Mouse (Mus musculus) kidney, embryonic 15.5 days (tissue): ENCODE measurements around the gene 1700001O22Rik. TPM values are rescaled to one million over a fixed set of nuclear protein-coding genes. Genes with fewer than 3 reads are reported as not detected.

ENCODE experiments used
- ATAC-seq: fragments of 200-750 bp; cut with Nextera tagmentation; replicated peaks from 2 replicates; pipeline ENCODE4 v1.8.0; 2017; ENCODE audit warnings: moderate TSS enrichment; ENCODE audit not compliant: low FRiP score
- H3K27ac ChIP-seq: fragments of 300-500 bp; sonication (generic); 2 replicates; pipeline ENCODE4 v1.5.1; 2015; ENCODE audit warnings: mild to moderate bottlenecking, inconsistent platforms
- H3K27me3 ChIP-seq: fragments of 300-500 bp; sonication (generic); 2 replicates; pipeline ENCODE4 v1.6.1; 2015; ENCODE audit warnings: inconsistent platforms
- H3K36me3 ChIP-seq: fragments of 300-500 bp; sonication (generic); 2 replicates; pipeline ENCODE4 v1.6.1; 2015; ENCODE audit warnings: inconsistent platforms
- H3K4me1 ChIP-seq: fragments of 300-500 bp; sonication (generic); 2 replicates; pipeline ENCODE4 v1.6.1; 2015; ENCODE audit warnings: inconsistent platforms
- H3K4me2 ChIP-seq: fragments of 300-500 bp; sonication (generic); 2 replicates; pipeline ENCODE4 v1.6.1; 2015; ENCODE audit warnings: moderate library complexity, mild to moderate bottlenecking, inconsistent platforms
- H3K4me3 ChIP-seq: fragments of 300-500 bp; sonication (generic); replicated peaks from 2 replicates; pipeline ENCODE4 v1.5.1; 2015; ENCODE audit warnings: mild to moderate bottlenecking, inconsistent platforms
- H3K9ac ChIP-seq: fragments of 300-500 bp; sonication (generic); 2 replicates; pipeline ENCODE4 v1.6.1; 2015; ENCODE audit warnings: mild to moderate bottlenecking, inconsistent platforms
- H3K9me3 ChIP-seq: fragments of 300-500 bp; sonication (generic); replicated peaks from 2 replicates; pipeline ENCODE4 v1.6.1; 2016; ENCODE audit warnings: inconsistent platforms
- WGBS: fragments of 180-500 bp; shearing (Covaris S2); methylation state at CpG from one replicate; pipeline ENCODE4 v1.1.7; 2015; ENCODE audit warnings: mixed read lengths; 5-methylcytosine and 5-hydroxymethylcytosine counted together
- polyA plus RNA-seq: library from polyadenylated mRNA; unstranded; fragments of >200 nt; fragmentation: Nextera tagmentation; extraction: Ambion mirVana; gene quantifications from 2 replicates; pipeline ENCODE4 v1.2.1, GENCODE M21; 2015

Gene 1700001O22Rik
- polyA plus RNA-seq, 1 experiment from 2014 or later, result 3.5 TPM

- peaks cover 12% of the 10 kb centered on the region for H3K36me3 ChIP-seq
- H3K4me3 ChIP-seq, result no peak within 1 kb of the TSS
- WGBS, result 25% methylated on average over 4 of the region's 4 CpGs
- H3K9ac ChIP-seq, result no peak within 1 kb of the TSS
- no peak within 1 kb of the TSS for H3K4me2 ChIP-seq
- no peak within 1 kb of the TSS for H3K27ac ChIP-seq
- no peaks in the 10 kb centered on the region for H3K27me3 ChIP-seq
- ATAC-seq, result no peak
- H3K9me3 ChIP-seq, result no peaks in the 10 kb centered on the region
- peaks cover 42% of the 10 kb centered on the region for H3K4me1 ChIP-seq
These were observed 26.9 kb upstream of the 1700001O22Rik start, which contains the start of gene Asb6 for GRCm38 (mm10) chr2:30830283-30830795. Asb6 (minus strand) TSS chr2:30830333.

- WGBS, result 45% methylated on average over 5 of the region's 5 CpGs
- no peak overlapping the region for H3K9ac ChIP-seq
- H3K27me3 ChIP-seq, result no peaks in the 10 kb centered on the region
- no peaks in the 10 kb centered on the region for H3K9me3 ChIP-seq
- no peak overlapping the region for H3K27ac ChIP-seq
- H3K4me2 ChIP-seq, result no peak overlapping the region
- H3K4me3 ChIP-seq, result no peak overlapping the region
- no peak for ATAC-seq
- peaks cover 35% of the 10 kb centered on the region for H3K4me1 ChIP-seq
- peaks cover 23% of the 10 kb centered on the region for H3K36me3 ChIP-seq
These were observed 25.9 kb upstream of the 1700001O22Rik start for GRCm38 (mm10) chr2:30829315-30829714.

- peaks cover 33% of the 10 kb centered on the region for H3K4me1 ChIP-seq
- H3K36me3 ChIP-seq, result peaks cover 37% of the 10 kb centered on the region
- H3K27ac ChIP-seq, result peak overlapping the region; percentile 78
- no peaks in the 10 kb centered on the region for H3K9me3 ChIP-seq
- H3K4me3 ChIP-seq, result peak overlapping the region; percentile 87
- peak overlapping the region; percentile 90 for H3K4me2 ChIP-seq
- under 1% methylated on average over 63 of the region's 63 CpGs for WGBS
- peak overlapping the region; percentile 92 for H3K9ac ChIP-seq
- H3K27me3 ChIP-seq, result no peaks in the 10 kb centered on the region
- peak; percentile 82 for ATAC-seq
These were observed 24.5 kb upstream of the 1700001O22Rik start for GRCm38 (mm10) chr2:30827749-30828475.

- Histone ChIP-seq H3K27ac (peak overlapping the region; percentile 78), H3K9me3 (no peaks in the 10 kb centered on the region), H3K4me3 (peak overlapping the region; percentile 87), H3K9ac (peak overlapping the region; percentile 92), H3K4me2 (peak overlapping the region; percentile 90), H3K27me3 (no peaks in the 10 kb centered on the region), H3K4me1 (peaks cover 40% of the 10 kb centered on the region), H3K36me3 (peaks cover 45% of the 10 kb centered on the region)
- ATAC-seq, result no peak; the same call in 1 of the 2 replicates
- WGBS, result 33% methylated on average over 26 of the region's 26 CpGs
These were observed 23.6 kb upstream of the 1700001O22Rik start for GRCm38 (mm10) chr2:30826825-30827748.

GRCm38 (mm10) chr2:30823385-30824153 lies 20.1 kb upstream of the 1700001O22Rik start:
- 63% methylated on average over 13 of the region's 13 CpGs for WGBS
- H3K36me3 ChIP-seq, result peaks cover 78% of the 10 kb centered on the region
- H3K4me1 ChIP-seq, result peaks cover 40% of the 10 kb centered on the region
- H3K4me2 ChIP-seq, result no peak overlapping the region
- H3K4me3 ChIP-seq, result no peak overlapping the region
- no peak overlapping the region for H3K9ac ChIP-seq
- H3K27ac ChIP-seq, result peak overlapping the region; percentile 69
- peak; percentile 66 for ATAC-seq
- H3K27me3 ChIP-seq, result no peaks in the 10 kb centered on the region
- peaks cover 3% of the 10 kb centered on the region; the same call in 1 of the 2 replicates for H3K9me3 ChIP-seq

- ATAC-seq, result no peak
- 90% methylated on average over 8 of the region's 8 CpGs for WGBS
- Histone ChIP-seq H3K4me2 (no peak overlapping the region), H3K27ac (0 out of 2 replicates have a peak overlapping the region, but pooled peaks have one; percentile 69), H3K9ac (no peak overlapping the region), H3K4me1 (peaks cover 42% of the 10 kb centered on the region), H3K9me3 (peaks cover 3% of the 10 kb centered on the region; the same call in 1 of the 2 replicates), H3K27me3 (no peaks in the 10 kb centered on the region), H3K36me3 (peaks cover 83% of the 10 kb centered on the region), H3K4me3 (no peak overlapping the region)
These were observed 19.0 kb upstream of the 1700001O22Rik start for GRCm38 (mm10) chr2:30822460-30822859.

GRCm38 (mm10) chr2:30821073-30821472 lies 17.6 kb upstream of the 1700001O22Rik start:
- WGBS, result 90% methylated on average over 3 of the region's 3 CpGs
- Histone ChIP-seq H3K4me1 (peaks cover 32% of the 10 kb centered on the region), H3K4me2 (no peak overlapping the region), H3K27ac (no peak overlapping the region), H3K9me3 (peaks cover 3% of the 10 kb centered on the region; the same call in 1 of the 2 replicates), H3K27me3 (no peaks in the 10 kb centered on the region), H3K9ac (no peak overlapping the region), H3K4me3 (no peak overlapping the region), H3K36me3 (peaks cover 86% of the 10 kb centered on the region)
- no peak for ATAC-seq

GRCm38 (mm10) chr2:30819873-30820272 lies 16.4 kb upstream of the 1700001O22Rik start:
- 93% methylated on average over 5 of the region's 5 CpGs for WGBS
- Histone ChIP-seq H3K27me3 (no peaks in the 10 kb centered on the region), H3K36me3 (peaks cover 86% of the 10 kb centered on the region), H3K9ac (no peak overlapping the region), H3K9me3 (peaks cover 3% of the 10 kb centered on the region; the same call in 1 of the 2 replicates), H3K27ac (no peak overlapping the region), H3K4me3 (no peak overlapping the region), H3K4me2 (no peak overlapping the region), H3K4me1 (peaks cover 32% of the 10 kb centered on the region)
- ATAC-seq, result no peak

- Histone ChIP-seq H3K27ac (no peak overlapping the region), H3K9ac (no peak overlapping the region), H3K4me3 (no peak overlapping the region), H3K9me3 (peaks cover 3% of the 10 kb centered on the region; the same call in 1 of the 2 replicates), H3K4me2 (no peak overlapping the region), H3K4me1 (peaks cover 11% of the 10 kb centered on the region; the same call in 1 of the 2 replicates), H3K36me3 (peaks cover 83% of the 10 kb centered on the region), H3K27me3 (no peaks in the 10 kb centered on the region)
- no peak for ATAC-seq
- WGBS, result 96% methylated on average over 1 of the region's 1 CpGs
These were observed 12.9 kb upstream of the 1700001O22Rik start for GRCm38 (mm10) chr2:30816383-30816782.

GRCm38 (mm10) chr2:30810573-30810972 lies 7.1 kb upstream of the 1700001O22Rik start:
- no peak overlapping the region for H3K27ac ChIP-seq

GRCm38 (mm10) chr2:30809503-30809902 lies 6.0 kb upstream of the 1700001O22Rik start:
- peak overlapping the region; percentile 88 for H3K4me2 ChIP-seq
- H3K27me3 ChIP-seq, result no peaks in the 10 kb centered on the region
- H3K4me3 ChIP-seq, result no peak overlapping the region; the same call in 1 of the 2 replicates
- peaks cover 31% of the 10 kb centered on the region for H3K36me3 ChIP-seq
- H3K9me3 ChIP-seq, result no peaks in the 10 kb centered on the region
- H3K4me1 ChIP-seq, result peaks cover 32% of the 10 kb centered on the region
- no peak overlapping the region; the same call in 1 of the 2 replicates for H3K27ac ChIP-seq
- WGBS, result 55% methylated on average over 5 of the region's 5 CpGs
- H3K9ac ChIP-seq, result no peak overlapping the region
- ATAC-seq, result no peak

More at GRCm38 (mm10) chr2:30810573-30810972, 7.1 kb upstream of the 1700001O22Rik start:
- Histone ChIP-seq H3K4me2 (no peak overlapping the region), H3K9ac (no peak overlapping the region), H3K27me3 (no peaks in the 10 kb centered on the region), H3K4me3 (no peak overlapping the region), H3K9me3 (no peaks in the 10 kb centered on the region), H3K4me1 (peaks cover 32% of the 10 kb centered on the region), H3K36me3 (peaks cover 42% of the 10 kb centered on the region)
- ATAC-seq, result no peak
- WGBS, result 62% methylated on average over 7 of the region's 7 CpGs
